Mouse (Mus musculus) heart, embryonic 12.5 days (tissue): ENCODE measurements around the gene Plaa. TPM values are rescaled to one million over a fixed set of nuclear protein-coding genes. Genes with fewer than 3 reads are reported as not detected.
"Not testable (repeated sequence)": the region's sequence is repeated elsewhere in the genome, so short reads cannot be mapped to it uniquely, and the experiment has no call there.

Source experiments
- ATAC-seq: fragments of 200-750 bp; cut with Nextera tagmentation; 2 replicates; pipeline ENCODE4 v1.8.0; 2017; ENCODE audit warnings: moderate TSS enrichment, moderate library complexity; ENCODE audit not compliant: insufficient number of reproducible peaks, low FRiP score
- H3K27ac ChIP-seq: fragments of 300-500 bp; sonication (generic); 2 replicates; pipeline ENCODE4 v1.5.1; 2016; ENCODE audit warnings: mild to moderate bottlenecking, moderate library complexity; ENCODE audit not compliant: poor library complexity, severe bottlenecking
- H3K27me3 ChIP-seq: fragments of 300-500 bp; sonication (generic); replicated peaks from 2 replicates; pipeline ENCODE4 v1.6.1; 2016; ENCODE audit warnings: mild to moderate bottlenecking, moderate library complexity
- H3K36me3 ChIP-seq: fragments of 300-500 bp; sonication (generic); 2 replicates; pipeline ENCODE4 v1.6.1; 2016; ENCODE audit warnings: mild to moderate bottlenecking, moderate library complexity
- H3K4me1 ChIP-seq: fragments of 300-500 bp; sonication (generic); replicated peaks from 2 replicates; pipeline ENCODE4 v1.6.1; 2016; ENCODE audit warnings: mild to moderate bottlenecking
- H3K4me2 ChIP-seq: fragments of 300-500 bp; sonication (generic); 2 replicates; pipeline ENCODE4 v1.6.1; 2016; ENCODE audit warnings: mild to moderate bottlenecking, moderate library complexity
- H3K4me3 ChIP-seq: fragments of 300-500 bp; sonication (generic); 2 replicates; pipeline ENCODE4 v1.5.1; 2016; ENCODE audit warnings: mild to moderate bottlenecking
- H3K9ac ChIP-seq: fragments of 300-500 bp; sonication (generic); 2 replicates; pipeline ENCODE4 v1.6.1; 2016; ENCODE audit warnings: mild to moderate bottlenecking, moderate library complexity
- H3K9me3 ChIP-seq: fragments of 300-500 bp; sonication (generic); replicated peaks from 2 replicates; pipeline ENCODE4 v1.6.1; 2016; ENCODE audit warnings: mild to moderate bottlenecking, moderate library complexity
- WGBS: fragments of 180-500 bp; shearing (Covaris S2); methylation state at CpG from one replicate; pipeline ENCODE4 v1.1.7; 2016; 5-methylcytosine and 5-hydroxymethylcytosine counted together
- polyA plus RNA-seq: library from polyadenylated mRNA; unstranded; fragments of >200 nt; fragmentation: Nextera tagmentation; extraction: Ambion mirVana; gene quantifications from 2 replicates; pipeline ENCODE4 v1.2.1, GENCODE M21; 2016

Gene Plaa
- 69.9 and 70.8 TPM in 2 replicates for polyA plus RNA-seq

GRCm38 (mm10) chr4:94603031-94603629, at the start of gene Plaa:
Gene Plaa (minus strand): TSS chr4:94603244.
- no peaks in the 10 kb centered on the region for H3K36me3 ChIP-seq
- H3K27me3 ChIP-seq, result no peaks in the 10 kb centered on the region
- H3K4me3 ChIP-seq, result peak within 1 kb of the TSS; percentile 95
- H3K4me1 ChIP-seq, result peaks cover 12% of the 10 kb centered on the region
- no peaks in the 10 kb centered on the region for H3K9me3 ChIP-seq
- peak within 1 kb of the TSS; percentile 86 for H3K4me2 ChIP-seq
- ATAC-seq, result peak; percentile 99
- peak within 1 kb of the TSS; percentile 81 for H3K27ac ChIP-seq
- under 1% methylated on average over 58 of the region's 61 CpGs for WGBS
- peak within 1 kb of the TSS; percentile 94 for H3K9ac ChIP-seq

GRCm38 (mm10) chr4:94650426-94651175, 47.6 kb upstream of the Plaa start:
- not testable (repeated sequence) for H3K27me3 ChIP-seq, H3K4me1 ChIP-seq, H3K4me3 ChIP-seq, ATAC-seq, H3K27ac ChIP-seq, H3K9ac ChIP-seq, H3K9me3 ChIP-seq, H3K4me2 ChIP-seq
- 81% methylated on average over 5 of the region's 5 CpGs for WGBS
- peaks cover 13% of the 10 kb centered on the region for H3K36me3 ChIP-seq

- Histone ChIP-seq H3K9me3 (no peaks in the 10 kb centered on the region), H3K36me3 (peaks cover 8% of the 10 kb centered on the region; the same call in 1 of the 2 replicates), H3K4me1 (no peaks in the 10 kb centered on the region), H3K4me3 (no peak within 1 kb of the TSS), H3K9ac (no peak within 1 kb of the TSS), H3K27ac (no peak within 1 kb of the TSS), H3K27me3 (no peaks in the 10 kb centered on the region), H3K4me2 (no peak within 1 kb of the TSS)
- ATAC-seq, result no peak
- WGBS, result 81% methylated on average over 3 of the region's 3 CpGs
These were observed 46.9 kb upstream of the Plaa start, which contains the start of gene Lrrc19 for GRCm38 (mm10) chr4:94649920-94650319. Gene Lrrc19 (minus strand): TSS chr4:94650144.

GRCm38 (mm10) chr4:94643141-94643540, 40.1 kb upstream of the Plaa start:
- H3K36me3 ChIP-seq, result no peaks in the 10 kb centered on the region
- ATAC-seq, result no peak
- H3K27me3 ChIP-seq, result no peaks in the 10 kb centered on the region
- no peak overlapping the region for H3K4me3 ChIP-seq
- H3K9ac ChIP-seq, result no peak overlapping the region
- no peaks in the 10 kb centered on the region for H3K9me3 ChIP-seq
- WGBS, result 95% methylated on average over 2 of the region's 2 CpGs
- no peaks in the 10 kb centered on the region for H3K4me1 ChIP-seq
- H3K4me2 ChIP-seq, result no peak overlapping the region
- H3K27ac ChIP-seq, result no peak overlapping the region

- no peaks in the 10 kb centered on the region for H3K9me3 ChIP-seq
- H3K4me2 ChIP-seq, result no peak overlapping the region
- no peak overlapping the region for H3K9ac ChIP-seq
- no peak overlapping the region for H3K4me3 ChIP-seq
- 72% methylated on average over 2 of the region's 2 CpGs for WGBS
- peaks cover under 1% of the 10 kb centered on the region; the same call in 1 of the 2 replicates for H3K4me1 ChIP-seq
- H3K36me3 ChIP-seq, result peaks cover 10% of the 10 kb centered on the region
- H3K27me3 ChIP-seq, result no peaks in the 10 kb centered on the region
- H3K27ac ChIP-seq, result no peak overlapping the region
- ATAC-seq, result no peak
These were observed 17.0 kb upstream of the Plaa start for GRCm38 (mm10) chr4:94620077-94620476.

- peaks cover 6% of the 10 kb centered on the region; the same call in 1 of the 2 replicates for H3K4me1 ChIP-seq
- peak overlapping the region; percentile 75 for H3K4me2 ChIP-seq
- H3K36me3 ChIP-seq, result no peaks in the 10 kb centered on the region
- H3K27ac ChIP-seq, result peak overlapping the region; percentile 18; the same call in 1 of the 2 replicates
- peak overlapping the region; percentile 66 for H3K4me3 ChIP-seq
- H3K27me3 ChIP-seq, result no peaks in the 10 kb centered on the region
- peak; percentile 60 for ATAC-seq
- under 1% methylated on average over 18 of the region's 18 CpGs for WGBS
- H3K9me3 ChIP-seq, result no peaks in the 10 kb centered on the region
- H3K9ac ChIP-seq, result peak overlapping the region; percentile 73
These were observed 11.6 kb upstream of the Plaa start for GRCm38 (mm10) chr4:94614627-94615006.

GRCm38 (mm10) chr4:94613972-94614626, 11.1 kb upstream of the Plaa start, which contains the start of gene Ift74:
Gene Ift74 (plus strand): TSS chr4:94614491.
- peaks cover 6% of the 10 kb centered on the region; the same call in 1 of the 2 replicates for H3K4me1 ChIP-seq
- H3K27ac ChIP-seq, result peak within 1 kb of the TSS; percentile 18; the same call in 1 of the 2 replicates
- H3K4me3 ChIP-seq, result peak within 1 kb of the TSS; percentile 66
- 3% methylated on average over 29 of the region's 29 CpGs for WGBS
- ATAC-seq, result peak; percentile 100
- H3K27me3 ChIP-seq, result no peaks in the 10 kb centered on the region
- peak within 1 kb of the TSS; percentile 73 for H3K9ac ChIP-seq
- H3K9me3 ChIP-seq, result no peaks in the 10 kb centered on the region
- H3K4me2 ChIP-seq, result peak within 1 kb of the TSS; percentile 75
- no peaks in the 10 kb centered on the region for H3K36me3 ChIP-seq

- no peak overlapping the region for H3K4me2 ChIP-seq
- no peak for ATAC-seq
- no peaks in the 10 kb centered on the region for H3K36me3 ChIP-seq
- H3K9ac ChIP-seq, result no peak overlapping the region
- peaks cover 6% of the 10 kb centered on the region; the same call in 1 of the 2 replicates for H3K4me1 ChIP-seq
- WGBS, result 42% methylated on average over 3 of the region's 3 CpGs
- H3K9me3 ChIP-seq, result no peaks in the 10 kb centered on the region
- H3K27ac ChIP-seq, result no peak overlapping the region
- no peak overlapping the region for H3K4me3 ChIP-seq
- H3K27me3 ChIP-seq, result no peaks in the 10 kb centered on the region
These were observed 7.3 kb upstream of the Plaa start for GRCm38 (mm10) chr4:94610339-94610738.

- no peak overlapping the region for H3K27ac ChIP-seq
- H3K4me2 ChIP-seq, result no peak overlapping the region
- WGBS, result 88% methylated on average over 2 of the region's 2 CpGs
- H3K36me3 ChIP-seq, result no peaks in the 10 kb centered on the region
- H3K9me3 ChIP-seq, result no peaks in the 10 kb centered on the region
- peaks cover 12% of the 10 kb centered on the region for H3K4me1 ChIP-seq
- no peak for ATAC-seq
- no peaks in the 10 kb centered on the region for H3K27me3 ChIP-seq
- H3K4me3 ChIP-seq, result no peak overlapping the region
- no peak overlapping the region for H3K9ac ChIP-seq
These were observed 2.5 kb upstream of the Plaa start for GRCm38 (mm10) chr4:94605591-94605990.

GRCm38 (mm10) chr4:94604452-94605019, 1.5 kb upstream of the Plaa start:
- no peak overlapping the region for H3K4me2 ChIP-seq
- no peak overlapping the region for H3K27ac ChIP-seq
- H3K9ac ChIP-seq, result no peak overlapping the region
- WGBS, result 79% methylated on average over 2 of the region's 2 CpGs
- no peaks in the 10 kb centered on the region for H3K9me3 ChIP-seq
- no peak overlapping the region for H3K4me3 ChIP-seq
- H3K36me3 ChIP-seq, result no peaks in the 10 kb centered on the region
- H3K27me3 ChIP-seq, result no peaks in the 10 kb centered on the region
- ATAC-seq, result no peak
- peaks cover 12% of the 10 kb centered on the region for H3K4me1 ChIP-seq
